Mouse (Mus musculus) forebrain, embryonic 16.5 days (tissue): ENCODE results near the gene Cfap52. TPM values are rescaled to one million over a fixed set of nuclear protein-coding genes. Genes with fewer than 3 reads are reported as not detected.

Experiments used
- ATAC-seq: fragments of 200-750 bp; cut with Nextera tagmentation; 2 replicates; pipeline ENCODE4 v1.8.0; 2017; ENCODE audit warnings: mild to moderate bottlenecking, moderate library complexity
- H3K27ac ChIP-seq: fragments of 300-500 bp; sonication (generic); 2 replicates; pipeline ENCODE4 v1.5.1; 2014; ENCODE audit warnings: low read length, control low read depth
- H3K27me3 ChIP-seq: fragments of 300-500 bp; sonication (generic); replicated peaks from 2 replicates; pipeline ENCODE4 v1.6.1; 2014; ENCODE audit warnings: low read length; ENCODE audit not compliant: control insufficient read depth, insufficient read depth
- H3K36me3 ChIP-seq: fragments of 300-500 bp; sonication (generic); 2 replicates; pipeline ENCODE4 v1.6.1; 2014; ENCODE audit not compliant: control insufficient read depth, insufficient read depth
- H3K4me1 ChIP-seq: fragments of 300-500 bp; sonication (generic); replicated peaks from 2 replicates; pipeline ENCODE4 v1.6.1; 2014; ENCODE audit warnings: low read length; ENCODE audit not compliant: control insufficient read depth, insufficient read depth
- H3K4me2 ChIP-seq: fragments of 300-500 bp; sonication (generic); 2 replicates; pipeline ENCODE4 v1.6.1; 2014; ENCODE audit warnings: mild to moderate bottlenecking, low read length, control low read depth
- H3K4me3 ChIP-seq: fragments of 300-500 bp; sonication (generic); replicated peaks from 2 replicates; pipeline ENCODE4 v1.5.1; 2014; ENCODE audit warnings: mild to moderate bottlenecking, low read length, control low read depth
- H3K9ac ChIP-seq: fragments of 300-500 bp; sonication (generic); replicated peaks from 2 replicates; pipeline ENCODE4 v1.6.1; 2014; ENCODE audit warnings: low read depth, low read length, control low read depth
- H3K9me3 ChIP-seq: fragments of 300-500 bp; sonication (generic); 2 replicates; pipeline ENCODE4 v1.6.1; 2016; ENCODE audit warnings: low read length; ENCODE audit not compliant: control insufficient read depth
- WGBS: fragments of 180-500 bp; shearing (Covaris S2); extraction: QIAGEN DNeasy Blood & Tissue Kit; methylation state at CpG from one replicate; pipeline ENCODE4 v1.1.7; 2014; 5-methylcytosine and 5-hydroxymethylcytosine counted together
- polyA plus RNA-seq: library from polyadenylated mRNA; unstranded; fragments of >200 nt; fragmentation: Nextera tagmentation; extraction: Ambion mirVana; gene quantifications from 2 replicates; pipeline ENCODE4 v1.2.1, GENCODE M21; 2015

The Cfap52 gene
- polyA plus RNA-seq, 1 experiment from 2014 or later = 2.3 TPM

DNA sequence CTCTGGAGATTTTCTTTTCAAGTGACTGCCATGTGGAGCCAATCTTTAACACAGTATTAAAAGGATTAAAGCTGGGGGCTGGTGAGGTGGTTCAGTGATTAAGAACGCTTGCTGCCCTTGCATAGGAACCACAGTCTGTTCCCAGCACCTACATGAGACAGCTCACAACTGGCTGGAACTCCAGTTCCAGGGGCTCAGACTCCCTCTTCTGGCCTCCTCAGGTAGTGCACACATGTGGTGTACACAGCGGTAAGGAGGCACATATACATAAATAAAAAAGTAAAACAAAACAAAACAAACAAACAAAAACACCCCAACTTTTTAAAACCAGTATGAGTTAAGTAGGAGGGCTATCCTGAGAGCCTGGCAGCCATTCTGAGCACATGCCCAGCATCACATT, 79.5 kb downstream of the Cfap52 start:
- Histone ChIP-seq H3K4me1 (no peaks in the 10 kb centered on the region; the same call in 1 of the 2 replicates), H3K9ac (no peak overlapping the region), H3K36me3 (no peaks in the 10 kb centered on the region), H3K4me3 (no peak overlapping the region), H3K9me3 (no peaks in the 10 kb centered on the region), H3K27me3 (no peaks in the 10 kb centered on the region), H3K4me2 (no peak overlapping the region), H3K27ac (no peak overlapping the region)
- 78% methylated on average over 2 of the region's 2 CpGs for WGBS
- ATAC-seq = no peak

Other genes with a start within 250 kb of the Cfap52 start
- 0.05 TPM in 1 of 2 replicates, not detected in the other for gene Glp2r, start 194.5 kb downstream of the Cfap52 start, polyA plus RNA-seq
- not detected in 2 replicates for gene Gsg1l2, start 191.0 kb downstream of the Cfap52 start, polyA plus RNA-seq
- gene Dhrs7c, start 167.5 kb downstream of the Cfap52 start, polyA plus RNA-seq = not detected in 2 replicates
- 3.0 and 3.8 TPM in 2 replicates for gene Usp43, start 43.5 kb downstream of the Cfap52 start, polyA plus RNA-seq
- 66.6 and 68.2 TPM in 2 replicates for gene Stx8, start 542 bp upstream of the Cfap52 start, polyA plus RNA-seq